Mouse (Mus musculus) lung, postnatal 0 days (tissue): ENCODE measurements around the gene Zfp654. TPM values are rescaled to one million over a fixed set of nuclear protein-coding genes. Genes with fewer than 3 reads are reported as not detected.

ENCODE experiments used
- ATAC-seq: fragments of 200-750 bp; cut with Nextera tagmentation; 2 replicates; pipeline ENCODE4 v1.8.0; 2017; ENCODE audit warnings: moderate library complexity
- DNase-seq: peaks from one replicate; pipeline ENCODE4 v3.0.0-alpha.2; 2016; ENCODE audit warnings: low spot score
- H3K27ac ChIP-seq: fragments of 300-500 bp; sonication (generic); 2 replicates; pipeline ENCODE4 v1.5.1; 2014; ENCODE audit warnings: antibody characterized with exemption, mild to moderate bottlenecking, low read length, mixed read lengths
- H3K27me3 ChIP-seq: fragments of 300-500 bp; sonication (generic); replicated peaks from 2 replicates; pipeline ENCODE4 v1.6.1; 2014; ENCODE audit warnings: low read length, mixed read lengths; ENCODE audit not compliant: insufficient read depth
- H3K36me3 ChIP-seq: fragments of 300-500 bp; sonication (generic); 2 replicates; pipeline ENCODE4 v1.6.1; 2014; ENCODE audit warnings: low read length, mixed read lengths; ENCODE audit not compliant: insufficient read depth
- H3K4me1 ChIP-seq: fragments of 300-500 bp; sonication (generic); 2 replicates; pipeline ENCODE4 v1.6.1; 2014; ENCODE audit warnings: antibody characterized with exemption, low read depth, low read length, mixed read lengths; ENCODE audit not compliant: insufficient read depth
- H3K4me2 ChIP-seq: fragments of 300-500 bp; sonication (generic); replicated peaks from 2 replicates; pipeline ENCODE4 v1.6.1; 2014; ENCODE audit warnings: low read depth, mild to moderate bottlenecking, low read length, moderate library complexity, mixed read lengths
- H3K4me3 ChIP-seq: fragments of 300-500 bp; sonication (generic); 2 replicates; pipeline ENCODE4 v1.5.1; 2014; ENCODE audit warnings: low read depth, low read length
- H3K9ac ChIP-seq: fragments of 300-500 bp; sonication (generic); replicated peaks from 2 replicates; pipeline ENCODE4 v1.6.1; 2014; ENCODE audit warnings: low read depth, mild to moderate bottlenecking
- H3K9me3 ChIP-seq: fragments of 300-500 bp; sonication (generic); 2 replicates; pipeline ENCODE4 v1.6.1; 2016; ENCODE audit warnings: low read length, mixed read lengths
- CTCF ChIP-seq: IDR thresholded peaks from 2 replicates; pipeline ENCODE4 v1.5.1; 2016; ENCODE audit warnings: antibody characterized with exemption, mild to moderate bottlenecking
- EP300 ChIP-seq: IDR thresholded peaks from 2 replicates; pipeline ENCODE4 v1.6.1; 2016; ENCODE audit warnings: antibody characterized with exemption, mild to moderate bottlenecking, control low read depth
- WGBS: fragments of 180-500 bp; shearing (Covaris S2); extraction: QIAGEN DNeasy Blood & Tissue Kit; methylation state at CpG from one replicate; pipeline ENCODE4 v1.1.7; 2014; 5-methylcytosine and 5-hydroxymethylcytosine counted together
- polyA plus RNA-seq: library from polyadenylated mRNA; unstranded; fragments of >200 nt; fragmentation: Nextera tagmentation; extraction: Ambion mirVana; gene quantifications from 2 replicates; pipeline ENCODE4 v1.2.1, GENCODE M21; 2015

The Zfp654 gene
- polyA plus RNA-seq, 1 experiment from 2014 or later = 3.7 TPM

- H3K27ac ChIP-seq = peak overlapping the region; percentile 3; the same call in 1 of the 2 replicates
- H3K9me3 ChIP-seq = no peaks in the 10 kb centered on the region
- H3K9ac ChIP-seq = no peak overlapping the region
- 59% methylated on average over 4 of the region's 4 CpGs for WGBS
- no peak overlapping the region for H3K4me3 ChIP-seq
- H3K4me2 ChIP-seq = no peak overlapping the region
- H3K27me3 ChIP-seq = no peaks in the 10 kb centered on the region
- no peak for ATAC-seq
- TF ChIP-seq CTCF = no peak
- no peak for TF ChIP-seq EP300
- no peaks in the 10 kb centered on the region for H3K4me1 ChIP-seq
- H3K36me3 ChIP-seq = no peaks in the 10 kb centered on the region
- no peak for DNase-seq
Measured at GRCm38 (mm10) chr16:64876631-64877265, 25.3 kb upstream of the Zfp654 start.

GRCm38 (mm10) chr16:64875822-64876221, 24.4 kb upstream of the Zfp654 start:
- Histone ChIP-seq H3K9ac (no peak overlapping the region), H3K4me2 (no peak overlapping the region), H3K27me3 (no peaks in the 10 kb centered on the region), H3K4me3 (no peak overlapping the region), H3K27ac (no peak overlapping the region), H3K36me3 (no peaks in the 10 kb centered on the region), H3K9me3 (no peaks in the 10 kb centered on the region), H3K4me1 (no peaks in the 10 kb centered on the region)
- TF ChIP-seq CTCF (no peak), EP300 (no peak)
- ATAC-seq (no peak), DNase-seq (no peak)
- WGBS = 89% methylated on average over 1 of the region's 1 CpGs

GRCm38 (mm10) chr16:64875384-64875783, 23.9 kb upstream of the Zfp654 start:
- no peaks in the 10 kb centered on the region for H3K27me3 ChIP-seq
- TF ChIP-seq CTCF (no peak), EP300 (no peak)
- 97% methylated on average over 10 of the region's 10 CpGs for WGBS
- no peaks in the 10 kb centered on the region for H3K9me3 ChIP-seq
- no peak overlapping the region for H3K4me3 ChIP-seq
- H3K4me1 ChIP-seq = no peaks in the 10 kb centered on the region
- ATAC-seq (no peak), DNase-seq (no peak)
- no peak overlapping the region for H3K4me2 ChIP-seq
- H3K27ac ChIP-seq = no peak overlapping the region
- no peak overlapping the region for H3K9ac ChIP-seq
- H3K36me3 ChIP-seq = no peaks in the 10 kb centered on the region

GRCm38 (mm10) chr16:64873416-64874305, 22.2 kb upstream of the Zfp654 start:
- no peaks in the 10 kb centered on the region for H3K4me1 ChIP-seq
- peak overlapping the region; percentile 79 for H3K9ac ChIP-seq
- under 1% methylated on average over 29 of the region's 29 CpGs for WGBS
- peak overlapping the region; percentile 96 for H3K27ac ChIP-seq
- no peaks in the 10 kb centered on the region for H3K36me3 ChIP-seq
- peak; percentile 94 for DNase-seq
- no peaks in the 10 kb centered on the region for H3K27me3 ChIP-seq
- H3K4me3 ChIP-seq = peak overlapping the region; percentile 91
- TF ChIP-seq EP300 (0 out of 2 replicates have a peak, but pooled peaks have one; percentile 25), CTCF (no peak)
- H3K9me3 ChIP-seq = no peaks in the 10 kb centered on the region
- peak overlapping the region; percentile 60 for H3K4me2 ChIP-seq
- ATAC-seq = peak; percentile 94

- Histone ChIP-seq H3K27me3 (no peaks in the 10 kb centered on the region), H3K27ac (peak overlapping the region; percentile 55; the same call in 1 of the 2 replicates), H3K4me1 (no peaks in the 10 kb centered on the region), H3K36me3 (no peaks in the 10 kb centered on the region), H3K9ac (no peak overlapping the region; the same call in 1 of the 2 replicates), H3K9me3 (no peaks in the 10 kb centered on the region), H3K4me2 (peak overlapping the region; percentile 60), H3K4me3 (peak overlapping the region; percentile 91)
- no peak for TF ChIP-seq EP300
- TF ChIP-seq CTCF = no peak
- no peak for ATAC-seq
- DNase-seq = peak; percentile 43
- WGBS = 5% methylated on average over 7 of the region's 7 CpGs
Measured at GRCm38 (mm10) chr16:64872841-64873240, 21.4 kb upstream of the Zfp654 start.

GRCm38 (mm10) chr16:64872296-64872695, 20.8 kb upstream of the Zfp654 start:
- Histone ChIP-seq H3K4me3 (no peak overlapping the region), H3K9ac (no peak overlapping the region), H3K27me3 (no peaks in the 10 kb centered on the region), H3K27ac (no peak overlapping the region), H3K36me3 (no peaks in the 10 kb centered on the region), H3K4me2 (no peak overlapping the region), H3K4me1 (no peaks in the 10 kb centered on the region), H3K9me3 (no peaks in the 10 kb centered on the region)
- TF ChIP-seq EP300 (no peak), CTCF (no peak)
- peak; percentile 73 for DNase-seq
- 23% methylated on average over 3 of the region's 3 CpGs for WGBS
- ATAC-seq = no peak
